Mouse (Mus musculus): ENCODE results near the gene Bscl2. TPM values are rescaled to one million over a fixed set of nuclear protein-coding genes. Genes with fewer than 3 reads are reported as not detected.
"Not testable (repeated sequence)": the region's sequence is repeated elsewhere in the genome, so short reads cannot be mapped to it uniquely, and the experiment has no call there.

Bscl2 gene
- polyA plus RNA-seq, 1 experiment from 2014 or later = 48.5 TPM

- H3K27ac ChIP-seq (ENCODE audit: low read length) = no peak overlapping the region
- 88% methylated on average over 3 of the region's 3 CpGs for whole genome bisulfite sequencing
- no peaks in the 10 kb centered on the region for H3K9me3 ChIP-seq (ENCODE audit: control insufficient read depth, low read length)
- peaks cover 3% of the 10 kb centered on the region; the same call in 1 of the 2 replicates for H3K36me3 ChIP-seq (ENCODE audit: control insufficient read depth, insufficient read depth, low read length)
- no peak for ATAC-seq
- no peak overlapping the region for H3K4me3 ChIP-seq (ENCODE audit: low read length)
- H3K4me2 ChIP-seq (ENCODE audit: low read depth, low read length) = no peak overlapping the region
- H3K27me3 ChIP-seq (replicated peaks; ENCODE audit: control insufficient read depth, insufficient read depth, low read length) = no peaks in the 10 kb centered on the region
- H3K4me1 ChIP-seq (ENCODE audit: control insufficient read depth, insufficient read depth, low read length) = peaks cover 3% of the 10 kb centered on the region; the same call in 1 of the 2 replicates
- no peak overlapping the region for H3K9ac ChIP-seq (ENCODE audit: low read depth, low read length)
Observed at GRCm38 (mm10) chr19:8853117-8853516, 15.8 kb downstream of the Bscl2 start.

DNA sequence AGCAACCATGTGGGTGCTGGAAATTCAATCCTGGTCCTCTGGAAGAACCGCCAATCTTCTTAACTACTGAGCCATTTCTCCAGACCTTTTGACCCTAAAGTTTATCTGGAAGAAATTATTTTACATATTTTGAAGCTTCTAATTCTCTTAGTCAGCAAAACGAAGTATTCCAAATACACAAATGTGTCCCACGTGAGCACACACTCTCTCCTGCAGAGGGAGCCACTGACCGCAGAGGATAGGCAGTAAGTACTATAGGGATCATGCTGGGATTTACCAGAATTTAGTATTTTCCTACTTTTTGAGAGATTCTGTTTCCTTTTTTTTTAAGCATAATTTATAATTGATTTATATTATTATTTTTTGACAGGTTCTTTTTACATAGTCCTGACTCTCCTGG lies 20.4 kb downstream of the Bscl2 start:
- Histone ChIP-seq H3K4me3 (ENCODE audit: low read length) (no peak overlapping the region), H3K27me3 (replicated peaks; ENCODE audit: control insufficient read depth, insufficient read depth, low read length) (no peaks in the 10 kb centered on the region), H3K9me3 (ENCODE audit: control insufficient read depth, low read length) (no peaks in the 10 kb centered on the region), H3K9ac (ENCODE audit: low read depth, low read length) (no peak overlapping the region), H3K4me1 (ENCODE audit: control insufficient read depth, insufficient read depth, low read length) (no peaks in the 10 kb centered on the region), H3K4me2 (ENCODE audit: low read depth, low read length) (no peak overlapping the region), H3K36me3 (ENCODE audit: control insufficient read depth, insufficient read depth, low read length) (no peaks in the 10 kb centered on the region), H3K27ac (ENCODE audit: low read length) (no peak overlapping the region)
- ATAC-seq = no peak
- 40% methylated on average over 4 of the region's 4 CpGs for whole genome bisulfite sequencing

GRCm38 (mm10) chr19:8859018-8859417 lies 21.8 kb downstream of the Bscl2 start:
- no peak for ATAC-seq
- no peak overlapping the region for H3K27ac ChIP-seq (ENCODE audit: low read length)
- 19% methylated on average over 1 of the region's 1 CpGs for WGBS
- H3K9me3 ChIP-seq (ENCODE audit: control insufficient read depth, low read length) = no peaks in the 10 kb centered on the region
- H3K36me3 ChIP-seq (ENCODE audit: control insufficient read depth, insufficient read depth, low read length) = no peaks in the 10 kb centered on the region
- no peak overlapping the region for H3K4me2 ChIP-seq (ENCODE audit: low read depth, low read length)
- no peaks in the 10 kb centered on the region for H3K27me3 ChIP-seq (replicated peaks; ENCODE audit: control insufficient read depth, insufficient read depth, low read length)
- no peak overlapping the region for H3K4me3 ChIP-seq (ENCODE audit: low read length)
- no peak overlapping the region for H3K9ac ChIP-seq (ENCODE audit: low read depth, low read length)
- H3K4me1 ChIP-seq (ENCODE audit: control insufficient read depth, insufficient read depth, low read length) = no peaks in the 10 kb centered on the region

- Histone ChIP-seq H3K9me3 (ENCODE audit: control insufficient read depth, low read length) (no peaks in the 10 kb centered on the region), H3K4me2 (ENCODE audit: low read depth, low read length) (no peak overlapping the region), H3K27ac (ENCODE audit: low read length) (no peak overlapping the region), H3K36me3 (ENCODE audit: control insufficient read depth, insufficient read depth, low read length) (no peaks in the 10 kb centered on the region), H3K27me3 (replicated peaks; ENCODE audit: control insufficient read depth, insufficient read depth, low read length) (no peaks in the 10 kb centered on the region), H3K4me1 (ENCODE audit: control insufficient read depth, insufficient read depth, low read length) (no peaks in the 10 kb centered on the region), H3K9ac (ENCODE audit: low read depth, low read length) (no peak overlapping the region), H3K4me3 (ENCODE audit: low read length) (no peak overlapping the region)
- WGBS = 89% methylated on average over 6 of the region's 6 CpGs
- no peak for ATAC-seq
Observed at GRCm38 (mm10) chr19:8864265-8864664, 27.0 kb downstream of the Bscl2 start.

DNA sequence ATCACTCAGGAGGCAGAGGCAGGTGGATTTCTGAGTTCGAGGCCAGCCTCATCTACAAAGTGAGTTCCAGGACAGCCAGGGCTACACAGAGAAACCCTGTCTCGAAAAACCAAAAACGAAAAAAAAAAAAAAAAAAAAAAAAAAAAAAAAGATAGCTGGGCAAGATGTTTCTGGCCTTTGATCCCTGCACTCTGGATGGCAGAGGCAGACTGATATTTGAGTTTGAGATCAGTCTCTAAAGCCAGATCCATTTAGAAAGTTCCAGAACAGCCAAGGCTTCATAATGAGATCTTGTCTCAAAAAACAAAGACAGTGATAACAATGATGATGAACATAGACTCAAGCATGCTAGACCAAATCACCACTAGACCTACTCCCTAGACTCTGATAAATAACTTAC lies 33.1 kb downstream of the Bscl2 start:
- H3K4me2 ChIP-seq (ENCODE audit: low read depth, low read length) = peak overlapping the region; percentile 59; the same call in 1 of the 2 replicates
- H3K9ac ChIP-seq (ENCODE audit: low read depth, low read length); H3K9me3 ChIP-seq (ENCODE audit: control insufficient read depth, low read length); H3K36me3 ChIP-seq (ENCODE audit: control insufficient read depth, insufficient read depth, low read length); H3K27ac ChIP-seq (ENCODE audit: low read length); H3K27me3 ChIP-seq (replicated peaks; ENCODE audit: control insufficient read depth, insufficient read depth, low read length); H3K4me3 ChIP-seq (ENCODE audit: low read length); ATAC-seq: not testable (repeated sequence)
- WGBS = 70% methylated on average over 3 of the region's 3 CpGs
- peaks cover 10% of the 10 kb centered on the region for H3K4me1 ChIP-seq (ENCODE audit: control insufficient read depth, insufficient read depth, low read length)

DNA sequence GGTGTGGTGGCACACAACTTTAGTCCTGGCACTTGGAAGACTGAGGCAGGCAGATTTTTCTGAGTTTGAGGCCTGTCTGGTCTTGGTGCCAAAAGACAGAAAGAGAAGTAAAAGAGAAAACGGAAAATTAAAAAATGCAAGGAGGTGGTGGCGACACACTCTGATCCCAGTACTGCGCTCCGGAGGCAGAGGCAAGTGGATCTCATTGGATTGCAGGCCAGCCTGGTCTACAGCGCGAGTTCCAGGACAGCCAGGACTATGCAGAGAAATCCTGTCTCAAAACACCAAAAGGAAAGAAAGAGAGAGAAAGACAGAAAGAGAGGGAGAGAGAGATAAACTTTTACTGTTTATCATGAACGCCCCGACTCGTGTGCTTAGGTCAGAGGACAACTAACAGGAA lies 33.6 kb downstream of the Bscl2 start:
- H3K4me2 ChIP-seq (ENCODE audit: low read depth, low read length) = peak overlapping the region; percentile 59
- peak; percentile 42 for ATAC-seq
- peaks cover 10% of the 10 kb centered on the region for H3K4me1 ChIP-seq (ENCODE audit: control insufficient read depth, insufficient read depth, low read length)
- H3K4me3 ChIP-seq (ENCODE audit: low read length) = peak overlapping the region; percentile 98
- peaks cover 7% of the 10 kb centered on the region for H3K36me3 ChIP-seq (ENCODE audit: control insufficient read depth, insufficient read depth, low read length)
- H3K9ac ChIP-seq (ENCODE audit: low read depth, low read length) = peak overlapping the region; percentile 98
- no peaks in the 10 kb centered on the region for H3K9me3 ChIP-seq (ENCODE audit: control insufficient read depth, low read length)
- no peaks in the 10 kb centered on the region for H3K27me3 ChIP-seq (replicated peaks; ENCODE audit: control insufficient read depth, insufficient read depth, low read length)
- H3K27ac ChIP-seq (ENCODE audit: low read length) = peak overlapping the region; percentile 75
- 40% methylated on average over 9 of the region's 9 CpGs for WGBS

GRCm38 (mm10) chr19:8871267-8872186 lies 34.3 kb downstream of the Bscl2 start, which contains the start of gene Ubxn1:
Gene Ubxn1, plus strand, starts transcription at chr19:8871496.
- H3K36me3 ChIP-seq (ENCODE audit: control insufficient read depth, insufficient read depth, low read length) = peaks cover 7% of the 10 kb centered on the region
- WGBS = under 1% methylated on average over 58 of the region's 59 CpGs
- H3K27ac ChIP-seq (ENCODE audit: low read length) = peak within 1 kb of the TSS; percentile 89
- H3K9ac ChIP-seq (ENCODE audit: low read depth, low read length) = peak within 1 kb of the TSS; percentile 98
- peak within 1 kb of the TSS; percentile 98 for H3K4me3 ChIP-seq (ENCODE audit: low read length)
- peaks cover 10% of the 10 kb centered on the region for H3K4me1 ChIP-seq (ENCODE audit: control insufficient read depth, insufficient read depth, low read length)
- no peaks in the 10 kb centered on the region for H3K27me3 ChIP-seq (replicated peaks; ENCODE audit: control insufficient read depth, insufficient read depth, low read length)
- ATAC-seq = peak; percentile 97
- H3K9me3 ChIP-seq (ENCODE audit: control insufficient read depth, low read length) = no peaks in the 10 kb centered on the region
- H3K4me2 ChIP-seq (ENCODE audit: low read depth, low read length) = peak within 1 kb of the TSS; percentile 82

GRCm38 (mm10) chr19:8872266-8872840 lies 35.1 kb downstream of the Bscl2 start:
- Histone ChIP-seq H3K4me1 (ENCODE audit: control insufficient read depth, insufficient read depth, low read length) (peaks cover 10% of the 10 kb centered on the region), H3K27me3 (replicated peaks; ENCODE audit: control insufficient read depth, insufficient read depth, low read length) (no peaks in the 10 kb centered on the region), H3K4me3 (ENCODE audit: low read length) (peak overlapping the region; percentile 98), H3K9ac (ENCODE audit: low read depth, low read length) (peak overlapping the region; percentile 98), H3K27ac (ENCODE audit: low read length) (peak overlapping the region; percentile 89), H3K4me2 (ENCODE audit: low read depth, low read length) (peak overlapping the region; percentile 82), H3K9me3 (ENCODE audit: control insufficient read depth, low read length) (no peaks in the 10 kb centered on the region), H3K36me3 (ENCODE audit: control insufficient read depth, insufficient read depth, low read length) (peaks cover 7% of the 10 kb centered on the region)
- 0 out of 2 replicates have a peak, but pooled peaks have one; percentile 3 for ATAC-seq
- 56% methylated on average over 10 of the region's 10 CpGs for WGBS

DNA sequence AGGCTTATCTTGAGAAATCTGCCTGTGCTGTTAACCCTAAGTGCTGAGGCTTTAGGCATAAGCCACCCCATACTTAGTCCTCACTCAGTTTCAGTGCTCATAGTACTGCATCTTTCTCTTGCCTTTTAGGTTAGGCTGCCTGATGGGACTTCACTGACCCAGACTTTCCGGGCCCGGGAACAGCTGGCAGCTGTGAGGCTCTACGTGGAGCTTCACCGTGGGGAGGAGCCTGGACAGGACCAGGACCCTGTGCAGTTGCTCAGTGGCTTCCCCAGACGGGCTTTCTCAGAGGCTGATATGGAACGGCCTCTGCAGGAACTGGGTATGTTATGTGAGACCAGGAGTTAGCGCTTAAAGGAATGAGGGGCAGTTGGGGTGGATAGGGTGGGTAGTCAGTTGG lies 37.8 kb downstream of the Bscl2 start:
- Histone ChIP-seq H3K9ac (ENCODE audit: low read depth, low read length) (no peak overlapping the region), H3K4me3 (ENCODE audit: low read length) (no peak overlapping the region), H3K9me3 (ENCODE audit: control insufficient read depth, low read length) (no peaks in the 10 kb centered on the region), H3K4me2 (ENCODE audit: low read depth, low read length) (no peak overlapping the region), H3K27me3 (replicated peaks; ENCODE audit: control insufficient read depth, insufficient read depth, low read length) (no peaks in the 10 kb centered on the region), H3K36me3 (ENCODE audit: control insufficient read depth, insufficient read depth, low read length) (peaks cover 9% of the 10 kb centered on the region), H3K4me1 (ENCODE audit: control insufficient read depth, insufficient read depth, low read length) (peaks cover 14% of the 10 kb centered on the region), H3K27ac (ENCODE audit: low read length) (no peak overlapping the region)
- 95% methylated on average over 7 of the region's 7 CpGs for WGBS
- no peak for ATAC-seq
